Comparison of ENCODE assay signal across 11 mouse cellular contexts in the genomic region with DNA sequence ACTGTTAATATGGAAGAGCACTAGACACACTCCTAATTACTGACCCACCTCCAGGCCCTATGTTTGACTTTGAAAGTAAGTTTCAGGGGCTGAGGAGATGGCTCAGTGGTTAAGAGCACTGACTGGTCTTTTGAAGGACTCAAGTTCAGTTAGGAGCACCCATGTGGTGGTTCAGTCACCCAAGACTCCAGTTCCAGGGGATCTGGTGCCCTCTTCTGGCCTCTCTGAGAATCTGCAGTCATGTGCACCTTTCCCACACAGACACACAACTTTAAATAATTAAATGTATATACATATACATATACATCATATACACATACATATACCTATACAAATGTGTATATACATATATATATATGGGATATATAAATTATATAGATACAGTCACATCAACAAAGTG.
DNase-seq lines count a peak whose midpoint lies in the region; ATAC-seq and TF ChIP-seq lines count a peak whose summit lies in the region.
"Had no signal": no experiment of that assay in that cellular context is flagged by ENCODE, and none has a peak within 500 bp of the region (broad histone marks: within the 10 kb centered on the region; RNA-seq: fewer than 3 reads in every experiment).

No protein-coding gene starts in this region.

- no peaks in the 10 kb centered on the region for H3K27me3 ChIP-seq in forebrain, postnatal 0 days (ENCODE audit: insufficient read depth, low read length)
- 0 out of 2 replicates have a peak, but pooled peaks cover 10% of the 10 kb centered on the region for H3K27me3 ChIP-seq in forebrain, embryonic 13.5 days

- no peak for ATAC-seq in forebrain, postnatal 0 days
- ATAC-seq in forebrain, embryonic 13.5 days, result no peak

- intact Hi-C loops in left cerebral cortex, adult 2 months (cut with DNase I), result loop anchor here (10.0 kb wide), 1 partner anchor 396 kb away; a partner anchor contains a TSS
- intact Hi-C loops in heart, postnatal 14 days (cut with DNase I), result loop anchor here (10.0 kb wide), 1 partner anchor 386 kb away; no protein-coding TSS in a partner anchor

- H3K4me1 ChIP-seq in forebrain, postnatal 0 days (ENCODE audit: insufficient read depth), result 0 out of 2 replicates have a peak, but pooled peaks cover 3% of the 10 kb centered on the region
- peaks cover 29% of the 10 kb centered on the region for H3K4me1 ChIP-seq in forebrain, embryonic 13.5 days

- no peak for DNase-seq in forebrain, postnatal 0 days
- DNase-seq in left cerebral cortex, adult 2 months (ENCODE audit: extremely low spot score in 1 of 2, low spot score in 2 of 2), result no peak
- DNase-seq in left cerebral cortex, adult 11 months (ENCODE audit: low spot score), result no peak
- peak; percentile 12 for DNase-seq in thymus, postnatal 4 days
- no peak for DNase-seq in thymus, postnatal 0 days (ENCODE audit: low spot score)
- DNase-seq in cerebellum, postnatal 25 days, result no peak
- no peak for DNase-seq in heart, postnatal 14 days
- DNase-seq: cerebellum, adult 8-10 months; spleen, adult 18-20 months had no signal

- no peaks in the 10 kb centered on the region for H3K36me3 ChIP-seq in forebrain, postnatal 0 days (ENCODE audit: insufficient read depth)
- H3K36me3 ChIP-seq in forebrain, embryonic 13.5 days (ENCODE audit: poor library complexity, severe bottlenecking), result no peaks in the 10 kb centered on the region

- H3K27ac ChIP-seq in forebrain, postnatal 0 days (ENCODE audit: low read depth, low read length), result no peak overlapping the region
- H3K27ac ChIP-seq in forebrain, embryonic 13.5 days, result no peak overlapping the region
- no peak overlapping the region for H3K27ac ChIP-seq in left cerebral cortex, adult 2 months

- no peak overlapping the region for H3K4me3 ChIP-seq in forebrain, postnatal 0 days (ENCODE audit: low read depth, low read length)
- H3K4me3 ChIP-seq in forebrain, embryonic 13.5 days, result no peak overlapping the region
- H3K4me3 ChIP-seq in left cerebral cortex, adult 2 months, result no peak overlapping the region
- H3K4me3 ChIP-seq: megakaryocyte, embryonic 14.5 days had no signal

- H3K9me3 ChIP-seq in forebrain, postnatal 0 days (ENCODE audit: low read length), result no peaks in the 10 kb centered on the region
- no peaks in the 10 kb centered on the region for H3K9me3 ChIP-seq in forebrain, embryonic 13.5 days (replicated peaks)
- H3K9me3 ChIP-seq: megakaryocyte, embryonic 14.5 days had no signal

- H3K9ac ChIP-seq in forebrain, postnatal 0 days, result no peak overlapping the region
- H3K9ac ChIP-seq in forebrain, embryonic 13.5 days, result no peak overlapping the region

- TF ChIP-seq CTCF in forebrain, postnatal 0 days (IDR thresholded peaks at IDR 0.05; ENCODE audit: low read depth), result peak; percentile 20; the same call in 1 of the 2 replicates
- TF ChIP-seq CTCF in left cerebral cortex, adult 2 months (IDR thresholded peaks at IDR 0.05), result peak; percentile 26

- H3K4me2 ChIP-seq in forebrain, postnatal 0 days (ENCODE audit: low read depth), result no peak overlapping the region
- no peak overlapping the region for H3K4me2 ChIP-seq in forebrain, embryonic 13.5 days
